In genomic region chr15:31449772-31450171, GRCm38 (mm10) we compare ENCODE assay signal across 20 mouse cellular contexts. TPM values are rescaled to one million over a fixed set of nuclear protein-coding genes. Genes with fewer than 3 reads are reported as not detected.
DNase-seq lines count a peak whose midpoint lies in the region; ATAC-seq and TF ChIP-seq lines count a peak whose summit lies in the region.
"Had no signal": no experiment of that assay in that cellular context is flagged by ENCODE, and none has a peak within 500 bp of the region (broad histone marks: within the 10 kb centered on the region; RNA-seq: fewer than 3 reads in every experiment).

No protein-coding gene starts in this region.

- H3K36me3 ChIP-seq in testis, adult 2 months (ENCODE audit: control insufficient read depth, insufficient read depth, low read length): peaks cover 1% of the 10 kb centered on the region; the same call in 1 of the 2 replicates
- H3K36me3 ChIP-seq in hindbrain, embryonic 12.5 days: no peaks in the 10 kb centered on the region
- H3K36me3 ChIP-seq: embryonic facial prominence, embryonic 12.5 days; lung, embryonic 15.5 days; stomach, embryonic 15.5 days had no signal

- WGBS in hindbrain, embryonic 12.5 days: 17% methylated on average over 2 of the region's 2 CpGs

- peak; percentile 21 for DNase-seq in adrenal gland, postnatal 10 days
- DNase-seq in adrenal gland, postnatal 4 days (ENCODE audit: low spot score in 2 of 2): no peak
- no peak for DNase-seq in testis, postnatal 14 days (ENCODE audit: low spot score)
- peak; percentile 78 to 87 for DNase-seq in kidney, postnatal 36 days
- peak; percentile 26 for DNase-seq in yolk sac, embryonic 10.5 days (ENCODE audit: low spot score)
- no peak for DNase-seq in testis, postnatal 10 days (ENCODE audit: low spot score)
- DNase-seq: adrenal gland, postnatal 36 days; cerebellum, postnatal 36 days; heart, postnatal 36 days; left cerebral cortex, postnatal 4 days had no signal

- peak overlapping the region; percentile 70 for H3K4me3 ChIP-seq in testis, adult 2 months (ENCODE audit: control insufficient read depth, low read depth, low read length)
- no peak overlapping the region for H3K4me3 ChIP-seq in hindbrain, embryonic 12.5 days
- H3K4me3 ChIP-seq: embryonic facial prominence, embryonic 12.5 days; forebrain, embryonic 13.5 days; lung, embryonic 15.5 days; midbrain, embryonic 12.5 days; stomach, embryonic 15.5 days had no signal

- H3K9ac ChIP-seq in hindbrain, embryonic 12.5 days: no peak overlapping the region
- H3K9ac ChIP-seq: embryonic facial prominence, embryonic 12.5 days; forebrain, embryonic 13.5 days; lung, embryonic 15.5 days; midbrain, embryonic 12.5 days; stomach, embryonic 15.5 days had no signal

- no peak overlapping the region for H3K27ac ChIP-seq in testis, adult 2 months (ENCODE audit: control insufficient read depth, insufficient read depth, low read depth, low read length)
- H3K27ac ChIP-seq in hindbrain, embryonic 12.5 days: no peak overlapping the region
- H3K27ac ChIP-seq: embryonic facial prominence, embryonic 12.5 days; forebrain, embryonic 13.5 days; lung, embryonic 15.5 days; midbrain, embryonic 12.5 days; stomach, embryonic 15.5 days had no signal

- H3K27me3 ChIP-seq in testis, adult 2 months (ENCODE audit: control insufficient read depth, insufficient read depth, low read length): no peaks in the 10 kb centered on the region
- H3K27me3 ChIP-seq in hindbrain, embryonic 12.5 days: no peaks in the 10 kb centered on the region
- H3K27me3 ChIP-seq: CH12.LX; embryonic facial prominence, embryonic 12.5 days; forebrain, embryonic 13.5 days; lung, embryonic 15.5 days; stomach, embryonic 15.5 days had no signal

- no peaks in the 10 kb centered on the region for H3K4me1 ChIP-seq in testis, adult 2 months (ENCODE audit: control insufficient read depth, insufficient read depth, low read length)
- H3K4me1 ChIP-seq in hindbrain, embryonic 12.5 days: peaks cover 4% of the 10 kb centered on the region; the same call in 1 of the 2 replicates

- TF ChIP-seq POLR2A in testis, adult 2 months (IDR thresholded peaks at IDR 0.05; ENCODE audit: control insufficient read depth, low read depth, low read length): no peak

- no peak for TF ChIP-seq CTCF in testis, adult 2 months (IDR thresholded peaks at IDR 0.05; ENCODE audit: control insufficient read depth, insufficient read depth, insufficient replicate concordance, low read depth, low read length)

- H3K4me2 ChIP-seq in hindbrain, embryonic 12.5 days (replicated peaks): no peak overlapping the region
- H3K4me2 ChIP-seq: embryonic facial prominence, embryonic 12.5 days; forebrain, embryonic 13.5 days; lung, embryonic 15.5 days; midbrain, embryonic 12.5 days; stomach, embryonic 15.5 days had no signal

- no peak for ATAC-seq in hindbrain, embryonic 12.5 days (ENCODE audit: low FRiP score)
- ATAC-seq: forebrain, embryonic 13.5 days; inflammation-experienced regulatory T-cells, adult 6 months had no signal

- H3K9me3 ChIP-seq in hindbrain, embryonic 12.5 days (replicated peaks): no peaks in the 10 kb centered on the region
- H3K9me3 ChIP-seq: embryonic facial prominence, embryonic 12.5 days; forebrain, embryonic 13.5 days; lung, embryonic 15.5 days; midbrain, embryonic 12.5 days; stomach, embryonic 15.5 days had no signal

RNA-seq across cellular contexts. Expression of gene Ropn1l, which starts 3.8 kb away (rescaled TPM):
- total RNA-seq in adrenal gland, postnatal 10 days (2021): 1 to 10 TPM; 2.6 to 3.5 TPM
- total RNA-seq in adrenal gland, postnatal 4 days (2021): 1 to 10 TPM; 2.2 to 3.8 TPM
- 1,399 and 1,539 TPM in 2 replicates for polyA plus RNA-seq in testis, adult 2 months (2012; rRNA removed)
- polyA plus RNA-seq in hindbrain, embryonic 12.5 days (2016; fragmentation: Nextera tagmentation; extraction: Ambion mirVana): 2.8 and 2.9 TPM in 2 replicates
- total RNA-seq: gastrocnemius, adult 18-20 months; heart, postnatal 36 days had no signal

Comparison
In these comparisons a context has a peak if more than half of its experiments do, and no peak if none do; other contexts are left out.
1. DNase-seq: peak in adrenal gland, postnatal 10 days (single experiment), kidney, postnatal 36 days (2 of 2) and yolk sac, embryonic 10.5 days (single experiment); none in adrenal gland, postnatal 4 days (0 of 2), testis, postnatal 14 days (single experiment) and testis, postnatal 10 days (single experiment).